Mouse (Mus musculus) brain, embryonic 14.5 days (tissue): ENCODE results near the gene Cers6. TPM values are rescaled to one million over a fixed set of nuclear protein-coding genes. Genes with fewer than 3 reads are reported as not detected.

Source experiments
- DNase-seq: peaks from one replicate; pipeline ENCODE4 v3.0.0-alpha.2; 2011; ENCODE audit warnings: low read depth
- CTCF ChIP-seq: fragments of 200-500 bp; IDR thresholded peaks from 2 replicates; pipeline ENCODE4 v1.5.1; 2012; ENCODE audit warnings: inconsistent platforms, mild to moderate bottlenecking, moderate library complexity, borderline replicate concordance; ENCODE audit not compliant: insufficient read depth, insufficient read length; ENCODE audit errors: extremely low read depth
- POLR2A ChIP-seq: fragments of 200-500 bp; IDR thresholded peaks from 2 replicates; pipeline ENCODE4 v1.6.1; 2012; ENCODE audit warnings: mild to moderate bottlenecking, inconsistent platforms, borderline replicate concordance; ENCODE audit not compliant: poor library complexity, insufficient read depth, insufficient read length, severe bottlenecking; ENCODE audit errors: extremely low read depth
- polyA plus RNA-seq: library from polyadenylated mRNA; depleted of rRNA; stranded (reverse); fragments of >200 nt; gene quantifications from 2 replicates; pipeline ENCODE4 v1.2.3, GENCODE M21; 2012

The Cers6 gene
- polyA plus RNA-seq, 1 experiment: 45.0 TPM

- no peak for TF ChIP-seq CTCF
- TF ChIP-seq POLR2A: no peak
- DNase-seq: no peak
Measured at GRCm38 (mm10) chr2:69015822-69016221, 154.6 kb downstream of the Cers6 start.

- DNase-seq: no peak
- TF ChIP-seq CTCF (no peak), POLR2A (no peak)
Measured at GRCm38 (mm10) chr2:69019026-69019565, 157.9 kb downstream of the Cers6 start.

GRCm38 (mm10) chr2:69019821-69020489, 158.7 kb downstream of the Cers6 start:
- TF ChIP-seq CTCF (no peak), POLR2A (no peak)
- no peak for DNase-seq

GRCm38 (mm10) chr2:69020636-69021310, 159.5 kb downstream of the Cers6 start:
- TF ChIP-seq CTCF: no peak
- no peak for TF ChIP-seq POLR2A
- peak; percentile 71 for DNase-seq

DNA sequence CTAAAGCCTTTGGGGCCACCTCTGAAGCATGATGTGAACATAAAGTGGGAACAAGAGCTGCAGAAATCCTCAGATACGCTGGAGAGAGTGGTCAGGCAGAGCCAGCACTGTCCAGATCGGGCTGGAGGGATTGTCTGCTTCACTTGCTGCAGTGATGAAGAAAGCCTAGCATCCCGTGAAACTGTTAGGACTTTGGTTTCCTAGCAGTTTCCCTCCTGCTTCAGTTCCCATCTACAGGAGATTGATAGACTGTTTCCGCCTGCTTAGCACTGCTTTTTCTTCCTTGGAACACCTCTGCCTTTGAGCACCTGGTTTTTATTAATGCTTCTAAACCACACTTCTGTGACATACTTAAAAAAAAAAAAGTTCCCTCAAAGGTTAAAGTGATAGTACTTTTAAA, 160.3 kb downstream of the Cers6 start:
- DNase-seq: no peak
- TF ChIP-seq CTCF: no peak
- no peak for TF ChIP-seq POLR2A

GRCm38 (mm10) chr2:69024856-69025255, 163.6 kb downstream of the Cers6 start:
- no peak for DNase-seq
- TF ChIP-seq CTCF (no peak), POLR2A (no peak)

DNA sequence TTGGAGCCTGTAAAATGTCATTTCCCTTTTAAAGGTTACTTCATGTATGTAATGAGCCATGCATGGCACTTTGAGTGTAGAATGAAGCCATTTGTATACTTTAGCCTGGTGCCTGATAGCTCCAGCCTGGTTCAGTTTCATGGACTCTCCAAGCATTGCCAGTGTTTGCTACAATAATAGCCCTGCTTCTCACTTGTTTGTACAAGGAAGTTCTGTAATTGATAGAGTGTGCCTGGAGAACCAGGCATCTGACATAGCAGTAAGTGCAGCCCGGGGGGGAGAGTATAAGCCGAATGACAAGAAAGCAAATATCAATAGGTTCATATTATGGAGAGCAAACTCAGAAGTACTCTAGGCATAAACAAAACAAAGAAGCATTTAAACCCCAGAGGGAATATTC, 171.3 kb downstream of the Cers6 start:
- DNase-seq: no peak
- TF ChIP-seq CTCF (no peak), POLR2A (no peak)

GRCm38 (mm10) chr2:69035457-69035856, 174.2 kb downstream of the Cers6 start:
- DNase-seq: no peak
- TF ChIP-seq CTCF: no peak
- TF ChIP-seq POLR2A: no peak

- TF ChIP-seq POLR2A: no peak
- no peak for TF ChIP-seq CTCF
- DNase-seq: no peak
Measured at GRCm38 (mm10) chr2:69037362-69037761, 176.1 kb downstream of the Cers6 start.

DNA sequence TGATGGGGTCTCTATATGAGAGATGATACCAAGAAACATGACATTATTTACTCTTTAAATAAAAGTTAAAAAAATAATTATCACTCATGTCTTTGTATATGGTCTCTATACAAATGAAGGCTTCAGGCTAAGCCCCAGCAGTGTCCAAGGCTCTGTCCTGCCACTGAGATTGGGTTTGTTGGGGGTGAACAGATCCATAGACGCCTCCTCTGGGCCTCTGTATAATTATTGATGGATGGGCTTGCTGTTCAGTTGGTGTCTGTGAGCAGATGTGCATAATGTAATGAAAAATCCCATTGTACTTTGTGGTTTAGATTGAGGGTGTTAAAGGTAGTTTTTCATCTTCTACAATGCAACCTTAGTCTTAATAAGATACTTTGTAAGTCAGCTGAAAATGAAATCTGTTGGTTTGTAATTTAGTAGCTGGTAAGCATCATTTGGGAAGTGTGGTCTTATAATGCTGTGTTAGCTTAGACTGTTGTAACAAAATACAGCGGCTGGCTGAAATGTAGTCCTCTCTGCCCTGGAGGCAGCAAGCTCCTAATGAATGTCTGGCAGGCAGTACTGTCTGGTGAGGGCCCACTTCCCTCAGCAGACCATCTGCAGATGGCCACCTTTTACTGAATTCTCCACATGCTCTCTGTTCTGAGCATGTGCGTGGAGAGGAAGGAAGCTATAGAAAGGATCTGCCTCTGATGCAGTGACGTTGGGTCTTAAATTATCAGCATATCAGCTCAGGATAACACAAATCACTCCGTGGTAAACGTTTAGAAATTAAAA, 181.3 kb downstream of the Cers6 start:
- peak; percentile 77 for DNase-seq
- TF ChIP-seq CTCF: no peak

DNA sequence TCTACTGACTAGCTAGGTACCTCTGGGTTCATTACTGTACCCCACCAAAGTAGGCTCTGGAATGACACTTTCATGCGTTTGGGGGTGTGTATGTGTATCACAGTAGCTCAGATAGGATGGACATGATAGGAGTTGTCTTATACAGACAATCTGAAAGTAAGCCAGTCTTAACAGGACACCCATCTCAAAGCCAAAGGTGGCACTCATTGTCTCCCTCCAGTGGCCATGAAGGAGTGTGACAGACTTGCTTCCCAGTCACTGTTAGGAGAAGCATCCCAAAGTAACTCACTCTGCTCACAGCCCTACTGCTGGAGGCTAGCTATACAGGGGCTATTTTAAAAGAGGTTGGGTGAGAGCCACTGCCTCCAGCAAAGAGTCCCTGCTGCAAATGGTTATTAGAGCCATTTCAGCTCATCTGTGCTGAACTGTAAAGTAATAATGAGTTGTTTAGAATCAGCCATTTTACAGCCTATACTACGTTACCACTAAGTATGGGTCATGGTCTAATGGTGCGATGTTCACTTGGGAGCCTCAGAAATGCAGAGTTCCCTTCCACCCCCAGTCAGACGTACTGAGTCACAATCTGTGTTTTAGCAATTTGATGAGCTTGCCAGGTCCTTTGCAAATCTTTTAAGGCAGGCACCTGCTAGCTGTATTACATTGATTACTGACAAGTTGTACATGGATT, 182.3 kb downstream of the Cers6 start:
- DNase-seq: peak; percentile 85
- TF ChIP-seq POLR2A: no peak
- peak; percentile 74; the same call in 1 of the 2 replicates for TF ChIP-seq CTCF

DNA sequence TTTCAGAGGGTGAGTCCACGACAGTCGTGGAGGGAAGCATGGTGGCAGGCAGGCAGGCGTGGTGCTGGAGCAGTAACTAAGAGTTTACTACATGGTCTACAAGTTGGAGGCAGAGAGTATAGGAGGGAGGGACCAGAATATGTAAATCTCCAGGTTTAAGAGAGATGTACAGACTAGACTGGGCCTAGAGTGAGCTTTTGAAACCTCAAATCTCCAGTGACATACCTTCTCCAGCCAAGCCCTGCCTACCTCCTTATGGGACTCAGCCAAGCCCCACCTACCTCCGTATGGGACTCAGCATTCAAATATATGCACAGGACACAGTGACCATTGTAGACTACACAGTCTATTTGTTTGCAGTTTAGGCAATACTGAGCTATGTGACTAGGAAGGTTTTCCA, 184.7 kb downstream of the Cers6 start:
- DNase-seq: no peak
- no peak for TF ChIP-seq POLR2A
- TF ChIP-seq CTCF: no peak
